Mouse (Mus musculus) heart, embryonic 14.5 days (tissue): Measurements from ENCODE around the gene Mpped2. TPM values are rescaled to one million over a fixed set of nuclear protein-coding genes. Genes with fewer than 3 reads are reported as not detected.
A peak's percentile ranks its signal among the peaks of the same experiment; 100 is the strongest.

Experiments
- ATAC-seq: fragments of 200-750 bp; cut with Nextera tagmentation; 2 replicates; pipeline ENCODE4 v1.8.0; 2017; ENCODE audit warnings: low read depth, moderate TSS enrichment; ENCODE audit not compliant: insufficient number of reproducible peaks, insufficient read depth, low FRiP score
- H3K27ac ChIP-seq, 2 experiments: fragments of 200-500 bp in 1 of 2; fragments of 300-500 bp in 1 of 2; sonication (generic) in 1 of 2; replicated peaks in 1 of 2; 2 replicates each; pipeline ENCODE4 v1.5.1; 2012 to 2014; ENCODE audit warnings: low read depth in 2 of 2, low read length in 2 of 2, control low read depth in 1 of 2, mild to moderate bottlenecking in 1 of 2, mixed read lengths in 1 of 2; ENCODE audit not compliant: control insufficient read depth in 1 of 2, insufficient read depth in 1 of 2
- H3K27me3 ChIP-seq: fragments of 300-500 bp; sonication (generic); 2 replicates; pipeline ENCODE4 v1.6.1; 2014; ENCODE audit warnings: mild to moderate bottlenecking, low read length, control low read depth; ENCODE audit not compliant: control insufficient read depth, insufficient read depth
- H3K36me3 ChIP-seq: fragments of 300-500 bp; sonication (generic); 2 replicates; pipeline ENCODE4 v1.6.1; 2014; ENCODE audit warnings: mild to moderate bottlenecking, control low read depth, low read length, mixed read lengths; ENCODE audit not compliant: control insufficient read depth, insufficient read depth
- H3K4me1 ChIP-seq, 2 experiments: fragments of 200-500 bp in 1 of 2; fragments of 300-500 bp in 1 of 2; sonication (generic) in 1 of 2; 2 replicates each; pipeline ENCODE4 v1.6.1; 2012 to 2014; ENCODE audit warnings: low read length in 2 of 2, control low read depth in 1 of 2, mixed read lengths in 1 of 2; ENCODE audit not compliant: control insufficient read depth in 2 of 2, insufficient read depth in 2 of 2
- H3K4me2 ChIP-seq: fragments of 300-500 bp; sonication (generic); 2 replicates; pipeline ENCODE4 v1.6.1; 2014; ENCODE audit warnings: mild to moderate bottlenecking, low read length
- H3K4me3 ChIP-seq, 2 experiments: fragments of 200-500 bp in 1 of 2; fragments of 300-500 bp in 1 of 2; sonication (generic) in 1 of 2; 2 replicates each; pipeline ENCODE4 v1.5.1; 2012 to 2014; ENCODE audit warnings: low read length in 2 of 2, mild to moderate bottlenecking in 2 of 2, control low read depth in 1 of 2, low read depth in 1 of 2, moderate library complexity in 1 of 2; ENCODE audit not compliant: control insufficient read depth in 1 of 2, insufficient read depth in 1 of 2
- H3K9ac ChIP-seq: fragments of 300-500 bp; sonication (generic); 2 replicates; pipeline ENCODE4 v1.6.1; 2014; ENCODE audit warnings: mild to moderate bottlenecking, low read length
- H3K9me3 ChIP-seq: fragments of 300-500 bp; sonication (generic); 2 replicates; pipeline ENCODE4 v1.6.1; 2016; ENCODE audit warnings: low read length, control low read depth; ENCODE audit not compliant: control insufficient read depth
- WGBS: fragments of 180-500 bp; shearing (Covaris S2); extraction: QIAGEN DNeasy Blood & Tissue Kit; methylation state at CpG from one replicate; pipeline ENCODE4 v1.1.7; 2014; 5-methylcytosine and 5-hydroxymethylcytosine counted together
- polyA plus RNA-seq: library from polyadenylated mRNA; unstranded; fragments of >200 nt; fragmentation: Nextera tagmentation; extraction: Ambion mirVana; gene quantifications from 2 replicates; pipeline ENCODE4 v1.2.1, GENCODE M21; 2014

The Mpped2 gene
- polyA plus RNA-seq, 1 experiment from 2014 or later = 68.7 TPM

DNA sequence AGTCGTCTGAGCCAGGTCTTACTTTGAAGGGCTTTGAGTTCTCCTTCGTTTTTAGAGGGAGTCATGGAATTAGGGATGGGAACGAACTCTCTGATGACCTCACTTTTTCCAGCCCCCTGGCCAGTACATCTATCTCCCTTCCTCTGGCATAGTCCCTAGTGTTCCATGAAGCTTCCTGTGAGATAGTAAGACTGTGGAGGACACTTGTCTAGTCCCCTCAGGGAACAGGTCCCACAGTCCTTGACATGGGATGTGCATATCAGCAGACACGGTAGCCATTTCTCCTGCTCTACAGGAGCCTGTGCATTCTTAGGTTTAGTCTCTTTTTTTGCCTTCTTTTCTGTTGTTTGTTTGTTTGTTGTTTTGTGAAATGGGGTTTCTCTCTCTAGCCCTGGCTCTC lies 105.8 kb downstream of the Mpped2 start:
- H3K4me1 ChIP-seq = peaks cover 11 to 36% of the 10 kb centered on the region in 2 experiments
- H3K27me3 ChIP-seq = no peaks in the 10 kb centered on the region
- H3K4me3 ChIP-seq = no peak overlapping the region
- H3K4me2 ChIP-seq = 0 out of 2 replicates have a peak overlapping the region, but pooled peaks have one; percentile 24
- 18% methylated on average over 4 of the region's 4 CpGs for WGBS
- ATAC-seq = 0 out of 2 replicates have a peak, but pooled peaks have one; percentile 39
- H3K9ac ChIP-seq = no peak overlapping the region
- no peaks in the 10 kb centered on the region for H3K9me3 ChIP-seq
- no peaks in the 10 kb centered on the region for H3K36me3 ChIP-seq
- H3K27ac ChIP-seq = peak overlapping the region in 1 of 2 experiments; percentile 33

DNA sequence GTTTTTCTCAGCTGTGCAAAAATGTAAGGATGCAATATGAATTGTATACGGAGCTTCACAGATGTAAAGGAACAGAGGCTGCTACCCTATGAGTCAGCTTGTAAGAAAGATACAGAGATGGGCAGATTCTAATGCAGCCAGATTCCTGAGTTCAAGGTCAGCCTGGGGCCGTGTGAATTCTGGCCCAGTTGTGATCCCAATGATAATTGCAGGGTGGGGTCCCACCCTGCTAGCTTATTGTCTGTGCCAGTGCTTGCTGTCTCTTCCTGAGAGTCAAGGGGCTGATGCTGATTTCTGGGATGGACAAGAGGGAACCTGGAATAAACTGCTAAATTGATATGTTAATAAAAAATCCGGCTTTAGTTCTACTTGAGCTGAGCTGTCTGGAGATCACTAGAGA lies 122.8 kb downstream of the Mpped2 start:
- no peaks in the 10 kb centered on the region for H3K4me1 ChIP-seq
- no peak overlapping the region for H3K4me2 ChIP-seq
- ATAC-seq = no peak
- no peaks in the 10 kb centered on the region for H3K27me3 ChIP-seq
- no peaks in the 10 kb centered on the region for H3K9me3 ChIP-seq
- H3K4me3 ChIP-seq = no peak overlapping the region
- H3K27ac ChIP-seq = no peak overlapping the region
- 0 out of 2 replicates have a peak, but pooled peaks cover 6% of the 10 kb centered on the region for H3K36me3 ChIP-seq
- WGBS = 85% methylated on average over 3 of the region's 3 CpGs
- H3K9ac ChIP-seq = no peak overlapping the region

DNA sequence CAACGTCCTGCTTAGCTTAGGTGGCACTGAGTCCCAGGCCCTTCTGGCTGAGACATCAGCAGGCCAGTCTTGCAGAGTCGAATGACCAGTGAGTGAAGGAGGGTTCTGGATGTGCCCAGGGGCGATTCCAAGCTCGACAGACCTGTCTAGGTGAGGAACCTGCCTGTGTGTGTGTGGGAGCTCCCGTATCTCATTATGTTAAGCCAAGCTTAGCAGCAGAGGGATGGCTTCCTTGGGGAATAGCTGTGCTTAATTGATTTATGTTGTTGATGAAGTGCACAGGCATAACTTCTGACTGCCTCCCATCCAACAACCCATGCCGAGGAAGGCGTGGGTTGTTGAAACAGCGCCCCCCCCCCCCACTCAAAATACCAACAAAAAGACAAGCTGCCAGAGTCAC lies 128.2 kb downstream of the Mpped2 start:
- Histone ChIP-seq H3K4me2 (no peak overlapping the region), H3K4me3 (no peak overlapping the region), H3K36me3 (no peaks in the 10 kb centered on the region), H3K27me3 (no peaks in the 10 kb centered on the region), H3K27ac (no peak overlapping the region), H3K4me1 (no peaks in the 10 kb centered on the region), H3K9me3 (no peaks in the 10 kb centered on the region), H3K9ac (no peak overlapping the region)
- WGBS = 72% methylated on average over 8 of the region's 8 CpGs
- ATAC-seq = no peak

DNA sequence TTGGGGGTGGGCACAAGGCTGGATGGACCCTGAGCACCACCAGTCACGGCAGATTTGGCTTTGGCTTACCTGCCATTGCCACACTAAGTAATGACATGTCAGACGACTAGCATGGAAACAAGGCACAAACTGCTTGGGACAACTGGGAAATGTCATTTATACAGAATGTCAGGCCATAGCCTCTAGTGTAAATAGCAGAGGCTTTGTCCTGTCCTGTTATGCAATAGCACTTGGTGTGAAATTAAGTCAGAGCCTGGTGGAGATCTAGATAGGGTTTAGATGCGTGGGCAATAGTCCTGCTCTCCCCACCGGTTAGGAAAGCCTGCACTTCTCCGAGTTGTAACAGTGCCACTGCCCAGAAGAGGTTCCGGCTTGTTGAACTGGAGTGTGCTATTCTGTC lies 128.8 kb downstream of the Mpped2 start:
- Histone ChIP-seq H3K4me3 (no peak overlapping the region), H3K9ac (no peak overlapping the region), H3K9me3 (no peaks in the 10 kb centered on the region), H3K27me3 (no peaks in the 10 kb centered on the region), H3K4me1 (no peaks in the 10 kb centered on the region), H3K4me2 (no peak overlapping the region), H3K27ac (no peak overlapping the region), H3K36me3 (no peaks in the 10 kb centered on the region)
- WGBS = 62% methylated on average over 6 of the region's 6 CpGs
- ATAC-seq = no peak

DNA sequence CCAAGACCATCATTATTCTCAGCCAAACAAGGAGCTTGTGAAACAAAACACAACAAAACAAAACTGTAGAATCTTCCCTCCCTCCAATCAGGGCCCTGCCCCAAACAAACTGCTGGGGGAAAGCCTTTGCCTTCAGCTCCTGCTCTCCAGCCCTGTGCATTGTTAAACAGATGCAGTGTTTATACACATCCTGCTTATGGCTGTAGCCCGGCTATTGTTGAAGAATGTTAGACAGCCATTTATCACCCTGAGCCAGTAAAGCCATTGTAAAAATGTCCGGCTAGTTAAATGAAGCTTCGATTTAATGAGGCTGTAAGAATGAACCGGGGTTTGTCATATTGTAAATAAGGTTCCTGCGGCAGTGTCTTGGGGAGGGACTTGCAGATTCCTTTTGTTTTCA lies 129.5 kb downstream of the Mpped2 start:
- no peak overlapping the region for H3K9ac ChIP-seq
- no peak overlapping the region for H3K4me2 ChIP-seq
- no peak overlapping the region for H3K4me3 ChIP-seq
- no peaks in the 10 kb centered on the region for H3K36me3 ChIP-seq
- no peaks in the 10 kb centered on the region for H3K9me3 ChIP-seq
- WGBS = 54% methylated on average over 5 of the region's 5 CpGs
- no peak overlapping the region for H3K27ac ChIP-seq
- ATAC-seq = no peak
- no peaks in the 10 kb centered on the region for H3K27me3 ChIP-seq
- no peaks in the 10 kb centered on the region for H3K4me1 ChIP-seq

DNA sequence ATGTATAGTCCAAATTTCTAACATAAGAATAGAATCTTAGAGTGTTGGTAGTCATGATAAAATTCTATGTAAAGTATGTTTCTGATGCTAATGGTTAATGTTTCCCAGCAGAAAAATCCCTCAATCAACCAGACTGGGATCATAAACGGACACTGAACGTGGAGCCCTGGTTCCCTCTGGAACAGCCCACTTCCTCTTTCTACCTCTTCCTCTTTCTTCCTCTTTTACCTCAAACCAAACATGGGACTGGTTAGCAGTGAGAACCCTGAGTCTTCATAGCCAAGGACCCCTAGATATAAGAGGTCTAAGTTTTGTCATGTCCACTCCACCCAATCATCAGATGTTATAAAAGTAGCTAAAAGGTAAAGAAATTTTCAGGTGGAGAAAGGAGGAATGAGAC lies 132.4 kb downstream of the Mpped2 start:
- Histone ChIP-seq H3K9me3 (no peaks in the 10 kb centered on the region), H3K27me3 (no peaks in the 10 kb centered on the region), H3K4me3 (no peak overlapping the region), H3K4me1 (peaks cover 12 to 19% of the 10 kb centered on the region in 2 experiments), H3K4me2 (no peak overlapping the region), H3K9ac (no peak overlapping the region), H3K36me3 (no peaks in the 10 kb centered on the region), H3K27ac (no peak overlapping the region)
- whole genome bisulfite sequencing = 78% methylated on average over 2 of the region's 2 CpGs
- ATAC-seq = no peak

DNA sequence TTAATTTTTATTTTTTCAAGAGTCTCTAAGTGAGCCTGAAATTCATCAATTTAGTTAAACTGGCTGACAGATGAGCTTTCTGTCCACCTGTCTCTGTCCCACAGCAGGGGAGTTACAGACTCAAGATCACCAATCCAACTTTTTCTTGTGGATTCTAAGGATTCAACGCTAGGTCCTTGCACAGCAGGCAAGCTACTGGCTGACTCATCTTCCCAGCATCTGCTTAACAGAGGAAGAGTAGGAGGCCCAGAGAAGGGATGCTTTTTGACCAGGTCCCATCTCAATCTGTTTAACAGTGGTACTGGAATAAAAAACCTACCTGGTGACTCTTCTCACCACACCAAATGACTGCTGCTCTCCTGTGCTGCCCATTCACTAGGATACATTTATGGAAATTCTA lies 133.0 kb downstream of the Mpped2 start:
- no peaks in the 10 kb centered on the region for H3K27me3 ChIP-seq
- no peaks in the 10 kb centered on the region for H3K36me3 ChIP-seq
- H3K4me3 ChIP-seq = no peak overlapping the region
- no peak for ATAC-seq
- no peak overlapping the region for H3K9ac ChIP-seq
- no peak overlapping the region for H3K4me2 ChIP-seq
- no peaks in the 10 kb centered on the region for H3K9me3 ChIP-seq
- peaks cover 12 to 19% of the 10 kb centered on the region in 2 experiments for H3K4me1 ChIP-seq
- H3K27ac ChIP-seq = no peak overlapping the region
- 87% methylated on average over 1 of the region's 1 CpGs for WGBS

DNA sequence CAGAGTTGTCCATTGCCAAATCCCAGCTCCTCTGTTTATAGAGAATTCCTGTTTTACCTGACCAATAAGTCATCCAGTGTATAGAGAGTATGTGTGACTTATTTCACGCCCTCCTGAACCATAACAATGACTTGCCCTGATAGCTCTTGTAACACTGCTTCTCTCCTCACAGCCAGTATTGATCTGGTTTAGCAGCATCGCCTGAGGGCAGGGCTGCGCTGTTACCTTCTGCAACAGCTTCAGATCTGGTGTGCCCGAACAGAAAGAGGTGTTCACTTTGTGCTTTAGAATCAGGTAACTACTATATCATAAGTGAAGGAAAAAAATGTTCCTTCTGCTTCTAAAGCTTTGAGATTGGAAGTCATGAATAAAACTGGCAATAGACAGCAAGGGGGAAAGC lies 133.7 kb downstream of the Mpped2 start:
- ATAC-seq = no peak
- Histone ChIP-seq H3K4me1 (peaks cover 12 to 20% of the 10 kb centered on the region in 2 experiments), H3K4me3 (no peak overlapping the region), H3K27ac (no peak overlapping the region), H3K9me3 (no peaks in the 10 kb centered on the region), H3K4me2 (no peak overlapping the region), H3K36me3 (no peaks in the 10 kb centered on the region), H3K9ac (no peak overlapping the region), H3K27me3 (no peaks in the 10 kb centered on the region)
- WGBS = 96% methylated on average over 4 of the region's 4 CpGs
